Mouse (Mus musculus) olfactory bulb, adult 2 months (tissue): ENCODE data around the gene Itpk1.

Source experiments
- CTCF ChIP-seq: fragments of 200-500 bp; IDR thresholded peaks from 2 replicates; pipeline ENCODE4 v1.5.1; 2012; ENCODE audit warnings: low read depth, mild to moderate bottlenecking, low read length, moderate library complexity; ENCODE audit not compliant: insufficient read depth
- POLR2A ChIP-seq: fragments of 200-500 bp; IDR thresholded peaks from 2 replicates; pipeline ENCODE4 v1.6.1; 2012; ENCODE audit warnings: mild to moderate bottlenecking, low read depth, low read length, moderate library complexity; ENCODE audit not compliant: insufficient read depth

DNA sequence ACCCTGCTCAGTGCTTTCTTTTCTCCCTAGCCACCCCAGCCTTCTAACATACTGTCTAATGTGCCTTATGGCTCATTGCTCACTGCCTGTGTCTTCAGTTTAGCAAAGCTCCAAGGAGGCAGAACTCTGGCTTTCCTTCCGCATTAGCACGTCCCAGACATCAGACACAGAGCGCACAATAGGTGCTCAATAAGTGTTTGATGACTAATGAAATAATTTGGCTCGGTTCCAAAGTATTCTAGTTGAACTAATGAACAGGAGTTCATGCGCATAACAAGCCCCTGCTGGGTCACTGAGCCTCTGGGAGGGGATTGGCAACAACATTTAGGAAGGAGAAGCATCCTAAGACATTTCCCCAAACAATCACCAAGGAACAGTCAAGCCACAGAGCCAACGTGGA is 152.7 kb downstream of the Itpk1 start:
- TF ChIP-seq CTCF: no peak
- TF ChIP-seq POLR2A: no peak
